Mouse (Mus musculus): ENCODE measurements around the gene Atxn1.

DNA sequence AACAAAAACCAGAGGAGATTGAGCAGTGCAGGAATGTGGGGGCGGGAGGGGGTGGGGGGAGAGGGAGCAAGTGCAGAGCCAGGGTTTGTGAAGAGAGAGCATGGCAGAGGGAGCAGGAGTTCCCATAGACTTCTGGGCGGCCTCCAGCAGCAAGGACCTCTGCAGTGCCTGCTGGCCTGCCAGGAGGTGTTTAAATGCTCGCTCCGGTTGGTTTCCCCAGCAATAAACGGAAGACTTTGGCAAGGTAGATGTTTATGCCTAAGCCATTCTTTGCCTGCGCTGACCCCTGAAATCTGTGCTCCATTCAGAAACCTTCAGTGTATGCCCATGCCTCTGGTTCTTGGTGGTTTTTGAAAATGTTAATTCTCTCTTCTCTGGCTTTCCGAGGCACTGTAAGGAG, 438.6 kb downstream of the Atxn1 start:
- TF ChIP-seq GATA1 (IDR thresholded peaks at IDR 0.05; ENCODE audit: borderline replicate concordance, low read length) (no peak), FLI1 (IDR thresholded peaks at IDR 0.05; ENCODE audit: low read length) (no peak)
